Mouse (Mus musculus) liver, embryonic 14.5 days (tissue): ENCODE results near the gene Ccser1. TPM values are rescaled to one million over a fixed set of nuclear protein-coding genes. Genes with fewer than 3 reads are reported as not detected.

ENCODE experiments used
- ATAC-seq: fragments of 200-750 bp; cut with Nextera tagmentation; 2 replicates; pipeline ENCODE4 v1.8.0; 2017; ENCODE audit warnings: moderate number of reproducible peaks, mild to moderate bottlenecking, moderate library complexity; ENCODE audit not compliant: insufficient read depth
- DNase-seq, 3 experiments: peaks; one replicate each; pipeline ENCODE4 v3.0.0-alpha.2; 2012 to 2013; ENCODE audit warnings: low read depth in 3 of 3, low spot score in 3 of 3
- H3K27ac ChIP-seq: fragments of 300-500 bp; sonication (generic); 2 replicates; pipeline ENCODE4 v1.5.1; 2014; ENCODE audit warnings: moderate library complexity, mild to moderate bottlenecking, control low read depth, inconsistent platforms
- H3K27me3 ChIP-seq: fragments of 300-500 bp; sonication (generic); 2 replicates; pipeline ENCODE4 v1.6.1; 2014; ENCODE audit warnings: mild to moderate bottlenecking, low read length, moderate library complexity; ENCODE audit not compliant: control insufficient read depth, insufficient read depth
- H3K36me3 ChIP-seq: fragments of 300-500 bp; sonication (generic); replicated peaks from 2 replicates; pipeline ENCODE4 v1.6.1; 2014; ENCODE audit warnings: low read depth; ENCODE audit not compliant: control insufficient read depth, insufficient read depth
- H3K4me1 ChIP-seq, 2 experiments: fragments of 200-500 bp in 1 of 2; fragments of 300-500 bp in 1 of 2; sonication (generic) in 1 of 2; replicated peaks; 2 replicates each; pipeline ENCODE4 v1.6.1; 2012 to 2014; ENCODE audit warnings: antibody characterized with exemption in 1 of 2, inconsistent platforms in 1 of 2, low read length in 1 of 2; ENCODE audit not compliant: control insufficient read depth in 2 of 2, insufficient read depth in 2 of 2
- H3K4me2 ChIP-seq: fragments of 300-500 bp; sonication (generic); 2 replicates; pipeline ENCODE4 v1.6.1; 2014; ENCODE audit warnings: low read depth, mild to moderate bottlenecking, control low read depth, moderate library complexity
- H3K4me3 ChIP-seq, 2 experiments: fragments of 200-500 bp in 1 of 2; fragments of 300-500 bp in 1 of 2; sonication (generic) in 1 of 2; 2 replicates each; pipeline ENCODE4 v1.5.1; 2012 to 2014; ENCODE audit warnings: low read depth in 2 of 2, low read length in 2 of 2, mild to moderate bottlenecking in 2 of 2, control low read depth in 1 of 2, inconsistent platforms in 1 of 2, moderate library complexity in 1 of 2; ENCODE audit not compliant: insufficient read depth in 1 of 2
- H3K9ac ChIP-seq: fragments of 300-500 bp; sonication (generic); replicated peaks from 2 replicates; pipeline ENCODE4 v1.6.1; 2014; ENCODE audit warnings: mild to moderate bottlenecking, control low read depth, moderate library complexity
- H3K9me3 ChIP-seq: fragments of 300-500 bp; sonication (generic); 2 replicates; pipeline ENCODE4 v1.6.1; 2016; ENCODE audit warnings: low read length, mixed read lengths; ENCODE audit not compliant: control insufficient read depth
- CTCF ChIP-seq: IDR thresholded peaks from 2 replicates; pipeline ENCODE4 v1.5.1; 2016; ENCODE audit warnings: antibody characterized with exemption, low read depth, control low read depth
- EP300 ChIP-seq: IDR thresholded peaks from 2 replicates; pipeline ENCODE4 v1.6.1; 2016; ENCODE audit warnings: antibody characterized with exemption, low read depth
- WGBS: fragments of 180-500 bp; shearing (Covaris S2); extraction: QIAGEN DNeasy Blood & Tissue Kit; methylation state at CpG from one replicate; pipeline ENCODE4 v1.1.7; 2014; ENCODE audit not compliant: insufficient replicate concordance; 5-methylcytosine and 5-hydroxymethylcytosine counted together
- polyA plus RNA-seq, 2 experiments: library from polyadenylated mRNA; depleted of rRNA in 1 of 2; stranded (reverse) in 1 of 2; unstranded in 1 of 2; fragments of >200 nt; fragmentation: Nextera tagmentation in 1 of 2; extraction: Ambion mirVana in 1 of 2; gene quantifications; 2 replicates each; pipeline versions ENCODE4 v1.2.1 to v1.2.3; 2012 to 2014

The Ccser1 gene
- polyA plus RNA-seq, 2 experiments: 0.09 TPM

DNA sequence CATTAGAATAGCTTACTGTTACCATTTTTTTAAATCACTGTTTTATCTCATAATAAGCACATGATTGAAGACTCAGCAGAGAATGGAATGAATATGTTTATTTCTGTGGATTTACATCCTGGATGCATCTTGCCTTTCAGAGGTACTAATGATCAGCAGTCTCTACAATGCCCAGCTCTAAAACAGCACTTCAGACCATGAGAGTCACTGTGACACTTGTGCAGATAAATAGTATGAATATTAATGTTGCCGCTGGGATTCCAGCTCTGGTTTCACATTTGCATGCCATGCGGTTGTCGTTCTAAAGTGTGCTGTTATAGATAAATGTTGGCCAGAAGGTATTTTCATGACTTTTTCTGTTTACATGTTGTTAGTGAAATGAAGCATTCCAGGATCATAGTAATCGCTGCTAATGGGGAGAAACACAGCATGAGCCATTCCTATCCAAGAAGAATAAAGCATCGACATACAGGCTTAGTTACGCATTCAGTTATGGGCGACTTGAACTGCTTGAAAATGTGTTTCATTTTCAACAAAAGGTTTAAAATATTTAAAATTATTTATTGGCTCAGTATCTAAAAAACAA lies 363.4 kb downstream of the Ccser1 start:
- Histone ChIP-seq H3K36me3 (no peaks in the 10 kb centered on the region), H3K27me3 (no peaks in the 10 kb centered on the region), H3K9ac (no peak overlapping the region), H3K27ac (no peak overlapping the region), H3K4me3 (no peak overlapping the region), H3K9me3 (no peaks in the 10 kb centered on the region), H3K4me1 (no peaks in the 10 kb centered on the region), H3K4me2 (no peak overlapping the region)
- 80% methylated on average over 7 of the region's 7 CpGs for WGBS
- no peak for TF ChIP-seq EP300
- ATAC-seq (no peak), DNase-seq (no peak)

DNA sequence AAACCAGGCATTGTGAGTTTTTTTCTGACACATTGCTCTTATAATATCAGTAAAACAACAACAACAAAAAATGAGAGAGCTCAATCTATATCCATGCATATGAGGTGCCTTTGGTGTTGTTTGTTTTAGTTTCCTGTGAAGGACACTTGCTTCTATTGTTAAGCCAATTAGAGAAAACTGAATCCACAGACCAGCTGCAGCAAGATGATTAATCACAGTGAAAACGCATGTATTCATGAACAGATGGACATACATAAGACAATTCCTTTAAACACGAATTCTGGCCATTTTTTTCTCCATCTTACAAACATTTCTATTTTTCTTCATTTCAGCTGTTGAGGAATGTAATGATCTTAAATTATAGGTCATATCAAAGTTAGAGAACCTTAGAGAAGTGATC lies 387.4 kb downstream of the Ccser1 start:
- H3K27me3 ChIP-seq: no peaks in the 10 kb centered on the region
- no peak overlapping the region for H3K27ac ChIP-seq
- no peak overlapping the region for H3K9ac ChIP-seq
- no peaks in the 10 kb centered on the region for H3K36me3 ChIP-seq
- H3K9me3 ChIP-seq: no peaks in the 10 kb centered on the region
- no peaks in the 10 kb centered on the region for H3K4me1 ChIP-seq
- DNase-seq: no peak
- TF ChIP-seq EP300 (no peak), CTCF (no peak)
- WGBS: 34% methylated on average over 2 of the region's 2 CpGs
- no peak for ATAC-seq
- no peak overlapping the region for H3K4me3 ChIP-seq
- H3K4me2 ChIP-seq: no peak overlapping the region

DNA sequence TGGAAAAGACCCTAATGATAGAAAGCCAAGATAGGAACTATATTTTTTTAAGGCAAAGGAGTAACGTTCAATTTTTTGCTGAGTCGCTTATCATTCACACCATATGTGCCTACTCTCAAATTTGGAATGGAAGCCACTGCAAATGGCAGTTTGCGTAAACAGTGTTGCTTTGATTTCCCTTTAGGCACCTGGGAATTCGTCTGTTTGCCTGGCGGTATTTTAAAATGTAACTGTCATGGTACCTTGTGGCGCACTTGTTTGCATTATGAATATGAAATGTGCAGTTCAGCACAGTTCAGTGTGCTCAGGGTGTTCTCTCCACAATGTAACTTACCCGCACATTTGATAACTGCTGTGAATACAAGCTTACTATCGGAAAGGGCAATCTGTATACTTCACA lies 387.8 kb downstream of the Ccser1 start:
- H3K4me3 ChIP-seq: no peak overlapping the region
- H3K9ac ChIP-seq: no peak overlapping the region
- WGBS: 63% methylated on average over 8 of the region's 8 CpGs
- ATAC-seq (no peak), DNase-seq (no peak)
- H3K27me3 ChIP-seq: no peaks in the 10 kb centered on the region
- no peak overlapping the region for H3K27ac ChIP-seq
- TF ChIP-seq CTCF (no peak), EP300 (no peak)
- H3K9me3 ChIP-seq: no peaks in the 10 kb centered on the region
- no peaks in the 10 kb centered on the region for H3K4me1 ChIP-seq
- no peak overlapping the region for H3K4me2 ChIP-seq
- no peaks in the 10 kb centered on the region for H3K36me3 ChIP-seq

DNA sequence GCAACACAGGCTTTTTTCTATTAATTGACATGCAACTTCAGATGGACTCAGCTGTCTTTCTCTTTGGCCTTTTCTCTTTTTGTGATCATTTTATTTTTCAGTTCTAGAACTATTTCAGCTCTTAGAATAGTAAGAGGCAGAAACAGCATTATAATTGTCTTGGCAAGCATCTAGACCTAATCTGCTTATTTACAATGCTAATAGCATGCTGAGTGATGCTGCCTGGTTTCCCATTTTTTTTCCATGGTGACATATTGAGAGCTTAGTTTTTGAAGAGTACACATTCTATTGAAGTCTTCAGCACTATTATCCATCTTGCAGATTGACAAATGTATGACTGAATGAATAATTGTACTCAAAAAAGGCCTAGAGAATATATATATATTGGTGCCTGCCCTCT lies 401.6 kb downstream of the Ccser1 start:
- TF ChIP-seq CTCF (no peak), EP300 (no peak)
- H3K4me1 ChIP-seq: no peaks in the 10 kb centered on the region
- H3K27me3 ChIP-seq: no peaks in the 10 kb centered on the region
- no peak for DNase-seq
- no peak for ATAC-seq
- no peak overlapping the region for H3K4me3 ChIP-seq
- H3K36me3 ChIP-seq: no peaks in the 10 kb centered on the region
- no peak overlapping the region for H3K4me2 ChIP-seq
- no peak overlapping the region for H3K9ac ChIP-seq
- no peak overlapping the region for H3K27ac ChIP-seq
- H3K9me3 ChIP-seq: no peaks in the 10 kb centered on the region

DNA sequence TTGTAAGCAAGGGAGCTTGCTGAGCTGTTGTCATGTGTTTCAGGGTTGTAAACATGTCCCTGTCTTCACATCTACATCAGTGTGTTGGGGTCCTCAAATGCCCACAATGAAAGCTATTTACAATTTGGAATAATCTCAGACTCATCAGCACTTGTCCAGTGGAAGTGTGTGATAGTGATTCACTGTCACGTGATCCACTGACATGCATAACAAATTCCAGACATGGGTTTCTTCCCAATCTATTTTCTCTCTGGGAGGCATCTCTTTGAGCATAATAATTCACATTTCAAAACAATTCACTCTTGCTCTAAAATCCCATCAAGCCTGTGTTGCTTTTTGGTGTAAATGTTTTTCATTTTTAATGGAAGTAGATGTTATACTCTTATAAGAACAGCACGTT lies 408.9 kb downstream of the Ccser1 start:
- TF ChIP-seq CTCF (no peak), EP300 (no peak)
- WGBS: 53% methylated on average over 2 of the region's 2 CpGs
- Histone ChIP-seq H3K27me3 (no peaks in the 10 kb centered on the region), H3K36me3 (no peaks in the 10 kb centered on the region), H3K4me2 (no peak overlapping the region), H3K9ac (no peak overlapping the region), H3K4me1 (no peaks in the 10 kb centered on the region), H3K9me3 (no peaks in the 10 kb centered on the region), H3K27ac (no peak overlapping the region), H3K4me3 (no peak overlapping the region)
- no peak for DNase-seq
- no peak for ATAC-seq
